Mouse (Mus musculus) 3134 (cell line): ENCODE measurements around the gene Tmem203.

Experiments used
- DNase-seq: peaks from one replicate; pipeline ENCODE4 v3.0.0-alpha.2; 2011; ENCODE audit warnings: low spot score; ENCODE audit not compliant: insufficient read length; ENCODE audit errors: extremely low read depth

Gene Tmem203

GRCm38 (mm10) chr2:25289651-25290050 lies 34.4 kb downstream of the Tmem203 start, which contains the start of gene Lrrc26:
Gene Lrrc26 (plus strand): TSS chr2:25289915.
- no peak for DNase-seq

- DNase-seq = no peak
Measured at GRCm38 (mm10) chr2:25290101-25290815, 35.0 kb downstream of the Tmem203 start.

- DNase-seq = no peak
Measured at GRCm38 (mm10) chr2:25290816-25291130, 35.5 kb downstream of the Tmem203 start.

- no peak for DNase-seq
Measured at GRCm38 (mm10) chr2:25291184-25292053, 36.2 kb downstream of the Tmem203 start.

GRCm38 (mm10) chr2:25292054-25292544 lies 36.9 kb downstream of the Tmem203 start:
- no peak for DNase-seq

- no peak for DNase-seq
Measured at GRCm38 (mm10) chr2:25292856-25293255, 37.6 kb downstream of the Tmem203 start.

GRCm38 (mm10) chr2:25293706-25294105 lies 38.5 kb downstream of the Tmem203 start:
- no peak for DNase-seq

GRCm38 (mm10) chr2:25297093-25297492 lies 41.9 kb downstream of the Tmem203 start:
- DNase-seq = no peak

- DNase-seq = no peak
Measured at GRCm38 (mm10) chr2:25298046-25298445, 42.8 kb downstream of the Tmem203 start.

- no peak for DNase-seq
Measured at GRCm38 (mm10) chr2:25303452-25303851, 48.2 kb downstream of the Tmem203 start.

- DNase-seq = no peak
Measured at GRCm38 (mm10) chr2:25303931-25304656, 48.9 kb downstream of the Tmem203 start.

GRCm38 (mm10) chr2:25304657-25305541 lies 49.7 kb downstream of the Tmem203 start:
- DNase-seq = no peak
